Mouse (Mus musculus) C3H10T1/2 (cell line): Measurements from ENCODE around the gene Nppc. TPM values are rescaled to one million over a fixed set of nuclear protein-coding genes. Genes with fewer than 3 reads are reported as not detected.

Source experiments
- polyA plus RNA-seq, 2 experiments: library from polyadenylated mRNA; unstranded; fragments of >200 nt; fragmentation: generic; extraction: Trizol; gene quantifications; one replicate each; pipeline ENCODE4 v1.2.1; 2012; ENCODE audit warnings: missing spikeins in 2 of 2

The Nppc gene
- polyA plus RNA-seq: not detected

GRCm38 (mm10) chr1:86670279-86671038 lies at the start of gene Nppc:
Nppc (minus strand) TSS chr1:86670571.

GRCm38 (mm10) chr1:86703300-86703964 lies 33.1 kb upstream of the Nppc start, which contains the start of gene Dis3l2:
Dis3l2 (plus strand) TSS chr1:86703808.

Other genes with a start within 250 kb of the Nppc start
- gene Nmur1, start 244.3 kb downstream of the Nppc start, polyA plus RNA-seq: under 1 TPM in 1 of 2 experiments, not detected in 1; 0.04 TPM
- gene Tex44, start 244.2 kb downstream of the Nppc start, polyA plus RNA-seq: not detected
- gene Ptma, start 143.8 kb downstream of the Nppc start, polyA plus RNA-seq: 1,000 to 10,000 TPM in 1 of 2 experiments, 100 to 1,000 TPM in 1; 531 to 1,518 TPM
- 10 to 100 TPM; 21.9 to 66.1 TPM for gene Pde6d, start 87.9 kb downstream of the Nppc start, polyA plus RNA-seq
- gene Cops7b, start 87.7 kb downstream of the Nppc start, polyA plus RNA-seq: 10 to 100 TPM; 12.1 to 15.8 TPM
- 10 to 100 TPM in 1 of 2 experiments, 1 to 10 TPM in 1; 3.6 to 10.0 TPM for gene Dis3l2, start 33.2 kb upstream of the Nppc start, polyA plus RNA-seq